11 mouse cellular contexts compared by ENCODE assay signal in genomic region chr1:155054366-155054965, GRCm38 (mm10). TPM values are rescaled to one million over a fixed set of nuclear protein-coding genes. Genes with fewer than 3 reads are reported as not detected.
A peak's percentile ranks its signal among the peaks of the same experiment; 100 is the strongest.
DNase-seq lines count a peak whose midpoint lies in the region; ATAC-seq and TF ChIP-seq lines count a peak whose summit lies in the region.
"Had no signal": no experiment of that assay in that cellular context is flagged by ENCODE, and none has a peak within 500 bp of the region (broad histone marks: within the 10 kb centered on the region; RNA-seq: fewer than 3 reads in every experiment).

No protein-coding gene starts in this region.

- ATAC-seq in embryonic facial prominence, embryonic 15.5 days (ENCODE audit: insufficient number of reproducible peaks, low FRiP score, low TSS enrichment, low read depth): peak; percentile 11; the same call in 1 of the 2 replicates
- ATAC-seq: forebrain, embryonic 16.5 days had no signal

- no peak for TF ChIP-seq CTCF in kidney, adult 2 months (conservative IDR thresholded peaks at IDR 0.05; ENCODE audit: insufficient read depth, insufficient read length, low read depth, low read length)

- no peak overlapping the region for H3K4me3 ChIP-seq in kidney, adult 2 months (ENCODE audit: insufficient read depth, low read depth, low read length)
- H3K4me3 ChIP-seq in embryonic facial prominence, embryonic 15.5 days (replicated peaks): no peak overlapping the region
- no peak overlapping the region for H3K4me3 ChIP-seq in myocyte

- no peak overlapping the region for H3K27ac ChIP-seq in kidney, adult 2 months (ENCODE audit: insufficient read depth, low read depth, low read length)
- peak overlapping the region; percentile 78 for H3K27ac ChIP-seq in embryonic facial prominence, embryonic 15.5 days (replicated peaks)

- DNase-seq in kidney, adult 11 months: peak; percentile 1
- no peak for DNase-seq in kidney, adult 2 months
- peak; percentile 41 for DNase-seq in NIH3T3 (ENCODE audit: low read depth)
- no peak for DNase-seq in gastrocnemius, postnatal 25 days
- DNase-seq in layer of hippocampus, postnatal 36 days: no peak
- DNase-seq: cerebellum, postnatal 25 days; lung, adult 2 months had no signal

- no peaks in the 10 kb centered on the region for H3K9me3 ChIP-seq in embryonic facial prominence, embryonic 15.5 days (replicated peaks)

- no peaks in the 10 kb centered on the region for H3K36me3 ChIP-seq in kidney, adult 2 months (ENCODE audit: control insufficient read depth, insufficient read depth, low read length)
- no peaks in the 10 kb centered on the region for H3K36me3 ChIP-seq in embryonic facial prominence, embryonic 15.5 days
- no peaks in the 10 kb centered on the region for H3K36me3 ChIP-seq in myocyte (ENCODE audit: control insufficient read depth, insufficient read depth)

- TF ChIP-seq POLR2A in kidney, adult 2 months (IDR thresholded peaks at IDR 0.05; ENCODE audit: low read depth, low read length): no peak
- TF ChIP-seq POLR2A in myocyte (IDR thresholded peaks at IDR 0.05; ENCODE audit: insufficient read length, low read depth): no peak

- H3K4me2 ChIP-seq in embryonic facial prominence, embryonic 15.5 days (replicated peaks): no peak overlapping the region
- H3K4me2 ChIP-seq in myocyte (ENCODE audit: low read depth): no peak overlapping the region
- H3K4me2 ChIP-seq: heart, embryonic 11.5 days had no signal

- no peaks in the 10 kb centered on the region for H3K79me2 ChIP-seq in myocyte (ENCODE audit: control insufficient read depth, insufficient read depth)

- no peak overlapping the region for H3K9ac ChIP-seq in embryonic facial prominence, embryonic 15.5 days

- WGBS in kidney, adult 2 months: 35% methylated on average over 6 of the region's 6 CpGs
- 12% methylated on average over 6 of the region's 6 CpGs for WGBS in embryonic facial prominence, embryonic 15.5 days

- no peaks in the 10 kb centered on the region for H3K27me3 ChIP-seq in kidney, adult 2 months (replicated peaks; ENCODE audit: control insufficient read depth, insufficient read depth, low read length)
- H3K27me3 ChIP-seq in embryonic facial prominence, embryonic 15.5 days: no peaks in the 10 kb centered on the region
- H3K27me3 ChIP-seq in myocyte (ENCODE audit: control insufficient read depth, insufficient read depth, insufficient read length): no peaks in the 10 kb centered on the region

- no peak overlapping the region for H3ac ChIP-seq in myocyte (ENCODE audit: control insufficient read depth, insufficient read length)

- H3K4me1 ChIP-seq in kidney, adult 2 months (ENCODE audit: control insufficient read depth, insufficient read depth, low read length): peaks cover 34% of the 10 kb centered on the region
- peaks cover 68% of the 10 kb centered on the region for H3K4me1 ChIP-seq in embryonic facial prominence, embryonic 15.5 days

TF ChIP-seq in myocyte, 11 proteins besides CTCF, POLR2A, EP300 and RAD21:
- peak in 2 of 3 experiments; percentile 24 to 39 for TF ChIP-seq MYOD1 (IDR thresholded peaks at IDR 0.05; ENCODE audit: control insufficient read depth in 1 of 3, insufficient read length in 2 of 3, low read depth in 2 of 3)
- no peak for TF ChIP-seq USF1 (IDR thresholded peaks at IDR 0.05; ENCODE audit: low read depth)

RNA-seq across cellular contexts. Expression of gene Ier5, which starts 45.0 kb away (rescaled TPM):
- 8.6 and 9.8 TPM in 2 replicates for polyA plus RNA-seq in kidney, adult 2 months (2012; rRNA removed)
- 10.4 and 10.8 TPM in 2 replicates for polyA plus RNA-seq in embryonic facial prominence, embryonic 15.5 days (2015; fragmentation: Nextera tagmentation; extraction: Ambion mirVana)
- polyA plus RNA-seq in myocyte (2012; fragmentation: generic; extraction: Trizol): 21.1 TPM
- 1 to 10 TPM; 5.5 to 7.5 TPM for total RNA-seq in gastrocnemius, postnatal 25 days (2021)
- total RNA-seq in layer of hippocampus, postnatal 36 days (2021): 10 to 100 TPM; 26.5 to 30.6 TPM

Comparison
In these comparisons a context has a peak if more than half of its experiments do, and no peak if none do; other contexts are left out.
1. DNase-seq: peak in kidney, adult 11 months (single experiment) and NIH3T3 (single experiment); none in kidney, adult 2 months (single experiment), gastrocnemius, postnatal 25 days (single experiment) and layer of hippocampus, postnatal 36 days (0 of 2).